8 mouse cellular contexts compared by ENCODE assay signal in genomic region chr11:120227571-120228051, GRCm38 (mm10). TPM values are rescaled to one million over a fixed set of nuclear protein-coding genes. Genes with fewer than 3 reads are reported as not detected.
DNase-seq lines count a peak whose midpoint lies in the region; ATAC-seq and TF ChIP-seq lines count a peak whose summit lies in the region.

No protein-coding gene starts in this region.

- no peak for TF ChIP-seq CTCF in lung, postnatal 0 days (IDR thresholded peaks at IDR 0.05)

- no peaks in the 10 kb centered on the region for H3K9me3 ChIP-seq in embryonic facial prominence, embryonic 13.5 days
- H3K9me3 ChIP-seq in hindbrain, embryonic 10.5 days = no peaks in the 10 kb centered on the region
- H3K9me3 ChIP-seq in lung, postnatal 0 days (ENCODE audit: low read length) = no peaks in the 10 kb centered on the region

- 6% methylated on average over 8 of the region's 8 CpGs for whole genome bisulfite sequencing in embryonic facial prominence, embryonic 13.5 days
- WGBS in hindbrain, embryonic 10.5 days = 23% methylated on average over 8 of the region's 8 CpGs
- WGBS in lung, postnatal 0 days = 27% methylated on average over 8 of the region's 8 CpGs

- H3K9ac ChIP-seq in embryonic facial prominence, embryonic 13.5 days = peak overlapping the region; percentile 100
- 0 out of 2 replicates have a peak overlapping the region, but pooled peaks have one; percentile 8 for H3K9ac ChIP-seq in lung, postnatal 0 days (replicated peaks; ENCODE audit: low read depth)

- H3K27ac ChIP-seq in embryonic facial prominence, embryonic 13.5 days = peak overlapping the region; percentile 94
- peak overlapping the region; percentile 100 for H3K27ac ChIP-seq in hindbrain, embryonic 10.5 days
- peak overlapping the region; percentile 74 for H3K27ac ChIP-seq in lung, postnatal 0 days (ENCODE audit: low read length)

- H3K4me3 ChIP-seq in embryonic facial prominence, embryonic 13.5 days = peak overlapping the region; percentile 17; the same call in 1 of the 2 replicates
- peak overlapping the region; percentile 73 for H3K4me3 ChIP-seq in hindbrain, embryonic 10.5 days
- no peak overlapping the region for H3K4me3 ChIP-seq in lung, postnatal 0 days (ENCODE audit: low read depth, low read length)

- no peaks in the 10 kb centered on the region for H3K27me3 ChIP-seq in embryonic facial prominence, embryonic 13.5 days
- H3K27me3 ChIP-seq in hindbrain, embryonic 10.5 days (ENCODE audit: insufficient read depth, poor library complexity, severe bottlenecking) = no peaks in the 10 kb centered on the region
- H3K27me3 ChIP-seq in lung, postnatal 0 days (replicated peaks; ENCODE audit: insufficient read depth, low read length) = no peaks in the 10 kb centered on the region

- H3K4me2 ChIP-seq in embryonic facial prominence, embryonic 13.5 days = peak overlapping the region; percentile 99
- H3K4me2 ChIP-seq in lung, postnatal 0 days (replicated peaks; ENCODE audit: low read depth, low read length) = 0 out of 2 replicates have a peak overlapping the region, but pooled peaks have one; percentile 11

- peaks cover 81% of the 10 kb centered on the region for H3K4me1 ChIP-seq in embryonic facial prominence, embryonic 13.5 days
- peaks cover 87% of the 10 kb centered on the region for H3K4me1 ChIP-seq in hindbrain, embryonic 10.5 days (replicated peaks)
- peaks cover 42% of the 10 kb centered on the region for H3K4me1 ChIP-seq in lung, postnatal 0 days (ENCODE audit: insufficient read depth, low read depth, low read length)

- no peaks in the 10 kb centered on the region for H3K36me3 ChIP-seq in embryonic facial prominence, embryonic 13.5 days
- H3K36me3 ChIP-seq in hindbrain, embryonic 10.5 days = peaks cover 7% of the 10 kb centered on the region; the same call in 1 of the 2 replicates
- no peaks in the 10 kb centered on the region for H3K36me3 ChIP-seq in lung, postnatal 0 days (ENCODE audit: insufficient read depth, low read length)

- no peak for TF ChIP-seq EP300 in lung, postnatal 0 days (IDR thresholded peaks at IDR 0.05)

- ATAC-seq in embryonic facial prominence, embryonic 13.5 days (ENCODE audit: insufficient number of reproducible peaks, insufficient read depth, low FRiP score, low TSS enrichment, low read depth) = no peak
- ATAC-seq in lung, postnatal 0 days = no peak

- DNase-seq in kidney, adult 8-10 months = peak; percentile 27 to 45
- no peak for DNase-seq in kidney, adult 9 months
- DNase-seq in hindbrain, embryonic 10.5 days (ENCODE audit: low spot score) = peak; percentile 19
- DNase-seq in lung, postnatal 0 days (ENCODE audit: low spot score) = peak; percentile 46
- DNase-seq in spleen, adult 12 weeks (ENCODE audit: low spot score) = no peak
- no peak for DNase-seq in frontal cortex, postnatal 36 days (ENCODE audit: low spot score in 2 of 2)
- no peak for DNase-seq in right cerebral cortex, postnatal 36 days (ENCODE audit: low spot score in 2 of 2)

RNA-seq across cellular contexts. Expression of gene Bahcc1, which starts 5.1 kb away (rescaled TPM):
- 13.1 and 13.9 TPM in 2 replicates for polyA plus RNA-seq in embryonic facial prominence, embryonic 13.5 days (2015; fragmentation: Nextera tagmentation; extraction: Ambion mirVana)
- 17.0 and 18.8 TPM in 2 replicates for polyA plus RNA-seq in hindbrain, embryonic 10.5 days (2016; fragmentation: Nextera tagmentation; extraction: Ambion mirVana)
- polyA plus RNA-seq in lung, postnatal 0 days (2015; fragmentation: Nextera tagmentation; extraction: Ambion mirVana) = 5.9 and 6.6 TPM in 2 replicates

Comparison
In these comparisons a context has a peak if more than half of its experiments do, and no peak if none do; other contexts are left out.
1. DNase-seq: peak in kidney, adult 8-10 months (2 of 2), hindbrain, embryonic 10.5 days (single experiment) and lung, postnatal 0 days (single experiment); none in kidney, adult 9 months (single experiment), spleen, adult 12 weeks (single experiment), frontal cortex, postnatal 36 days (0 of 2) and right cerebral cortex, postnatal 36 days (0 of 2).
2. Peak in every context shown above with its lines, with median percentiles within 50 percentile points of each other: H3K27ac ChIP-seq.